Mouse (Mus musculus): Measurements from ENCODE around the gene Ajm1.

Ajm1 gene

GRCm38 (mm10) chr2:25526510-25527302 lies 54.9 kb downstream of the Ajm1 start:
- DNase-seq (ENCODE audit: low read depth, low spot score): no peak
